Mouse (Mus musculus) testis, postnatal 14 days (tissue): ENCODE results near the gene Rtkn2.

Experiments used
- DNase-seq: peaks from one replicate; pipeline ENCODE4 v3.0.0; 2021; ENCODE audit warnings: low spot score

Gene Rtkn2

GRCm38 (mm10) chr10:68104881-68105781 lies 125.8 kb downstream of the Rtkn2 start:
- no peak for DNase-seq

- no peak for DNase-seq
Observed at GRCm38 (mm10) chr10:68106351-68106950, 127.1 kb downstream of the Rtkn2 start.

GRCm38 (mm10) chr10:68107716-68108115 lies 128.3 kb downstream of the Rtkn2 start:
- no peak for DNase-seq
